Mouse (Mus musculus) neural tube, embryonic 10.5 days (tissue): ENCODE measurements around the gene Tspan9.

Experiments used
- DNase-seq: peaks from one replicate; pipeline ENCODE4 v3.0.0-alpha.2; 2017; ENCODE audit warnings: low spot score; ENCODE audit errors: extremely low spot score

Tspan9 gene

GRCm38 (mm10) chr6:128143390-128144020 is at the start of gene Tspan9:
Gene Tspan9, minus strand, starts transcription at chr6:128143594.
- peak; percentile 85 for DNase-seq

GRCm38 (mm10) chr6:128183521-128183920 is 40.1 kb upstream of the Tspan9 start:
- no peak for DNase-seq

GRCm38 (mm10) chr6:128181176-128181575 is 37.8 kb upstream of the Tspan9 start:
- no peak for DNase-seq

GRCm38 (mm10) chr6:128179651-128180050 is 36.3 kb upstream of the Tspan9 start:
- DNase-seq, result no peak

GRCm38 (mm10) chr6:128179247-128179646 is 35.9 kb upstream of the Tspan9 start:
- DNase-seq, result no peak

- DNase-seq, result no peak
These were observed 35.3 kb upstream of the Tspan9 start for GRCm38 (mm10) chr6:128178681-128179080.

GRCm38 (mm10) chr6:128168785-128169679 is 25.6 kb upstream of the Tspan9 start:
- DNase-seq, result no peak

- DNase-seq, result no peak
These were observed 22.2 kb upstream of the Tspan9 start for GRCm38 (mm10) chr6:128165564-128165963.

- no peak for DNase-seq
These were observed 21.2 kb upstream of the Tspan9 start for GRCm38 (mm10) chr6:128164632-128165031.

- DNase-seq, result no peak
These were observed 15.7 kb upstream of the Tspan9 start for GRCm38 (mm10) chr6:128159092-128159491.

- no peak for DNase-seq
These were observed 14.6 kb upstream of the Tspan9 start for GRCm38 (mm10) chr6:128158031-128158430.

- DNase-seq, result no peak
These were observed 13.1 kb upstream of the Tspan9 start for GRCm38 (mm10) chr6:128156476-128156875.

GRCm38 (mm10) chr6:128155935-128156334 is 12.5 kb upstream of the Tspan9 start:
- no peak for DNase-seq

GRCm38 (mm10) chr6:128145765-128146164 is 2.4 kb upstream of the Tspan9 start:
- peak; percentile 30 for DNase-seq

- DNase-seq, result peak; percentile 59
These were observed 770 bp downstream of the Tspan9 start for GRCm38 (mm10) chr6:128142369-128143278.

GRCm38 (mm10) chr6:128140724-128141123 is 2.7 kb downstream of the Tspan9 start:
- DNase-seq, result no peak

- no peak for DNase-seq
These were observed 5.5 kb downstream of the Tspan9 start for GRCm38 (mm10) chr6:128137855-128138254.

- DNase-seq, result no peak
These were observed 6.7 kb downstream of the Tspan9 start for GRCm38 (mm10) chr6:128136654-128137053.

GRCm38 (mm10) chr6:128135459-128135858 is 7.9 kb downstream of the Tspan9 start:
- DNase-seq, result no peak

GRCm38 (mm10) chr6:128135006-128135405 is 8.4 kb downstream of the Tspan9 start:
- DNase-seq, result no peak

- DNase-seq, result no peak
These were observed 9.0 kb downstream of the Tspan9 start for GRCm38 (mm10) chr6:128134196-128134924.
